Mouse (Mus musculus): Measurements from ENCODE around the gene Mat2a.
"Not testable (repeated sequence)": the region's sequence is repeated elsewhere in the genome, so short reads cannot be mapped to it uniquely, and the experiment has no call there.

Gene Mat2a

DNA sequence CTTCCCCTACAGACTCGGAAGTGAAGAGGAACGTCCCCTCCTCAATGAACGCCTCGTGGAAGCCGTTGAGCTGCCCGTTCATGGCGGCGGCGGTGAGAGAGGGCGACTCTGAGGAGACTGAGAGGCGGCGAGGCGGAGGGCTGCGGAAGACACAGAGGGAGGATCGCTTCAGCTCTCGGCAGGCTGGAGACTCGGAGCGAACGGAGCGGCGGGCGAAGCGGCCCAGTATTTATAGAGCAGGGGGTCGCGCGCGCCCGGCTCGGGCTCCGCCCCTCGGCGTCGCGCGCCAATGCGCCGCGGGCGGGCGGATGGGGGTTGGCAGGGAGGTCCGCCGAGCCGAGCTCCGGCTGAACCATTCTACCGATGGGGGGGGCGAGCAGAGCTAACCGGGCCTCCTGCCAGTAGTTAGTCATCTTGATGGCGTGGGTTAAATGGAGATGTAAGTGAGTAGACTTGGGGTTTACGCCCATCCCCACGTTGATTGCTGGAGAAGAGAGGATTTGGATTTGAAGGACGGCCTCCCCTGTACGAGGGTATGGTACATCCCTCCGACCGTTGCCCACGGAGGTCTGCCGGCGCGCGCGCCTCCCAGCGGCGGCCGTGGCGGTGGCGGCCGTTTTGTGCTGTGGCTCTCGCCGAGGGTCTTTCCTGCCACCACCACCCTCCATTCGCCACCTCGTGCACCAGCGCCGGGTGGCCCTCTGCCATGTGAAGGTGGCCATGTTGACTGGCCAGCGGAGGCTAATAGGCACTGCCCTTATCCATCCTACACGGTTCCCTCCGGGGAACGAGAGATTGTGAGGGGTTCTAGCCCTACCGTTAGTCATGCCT is at the start of gene Mat2a:
Mat2a (minus strand) TSS at position 204 of the 831 bp plus-strand sequence.
- peak; percentile 96 for DNase-seq

DNA sequence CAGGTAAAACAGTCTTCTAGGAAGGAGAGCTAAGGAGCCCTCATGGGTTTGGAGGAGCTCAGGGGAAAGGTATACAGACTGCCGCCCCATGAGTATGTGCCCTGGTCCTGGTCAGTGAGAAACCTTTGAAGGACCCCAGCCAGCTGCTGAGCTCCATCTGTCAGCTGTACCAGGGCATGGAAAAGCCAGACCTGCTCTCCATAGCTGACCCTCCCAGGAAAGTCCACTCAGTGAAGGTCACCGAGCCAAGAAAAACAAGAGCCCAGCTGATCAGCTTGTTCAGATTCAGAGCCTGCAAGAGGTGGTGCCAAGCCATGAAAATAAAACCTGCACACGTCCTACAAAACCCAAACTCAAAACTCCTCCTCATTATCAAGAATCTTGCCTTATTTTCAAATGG is 49.5 kb upstream of the Mat2a start:
- peak; percentile 57 for DNase-seq

DNA sequence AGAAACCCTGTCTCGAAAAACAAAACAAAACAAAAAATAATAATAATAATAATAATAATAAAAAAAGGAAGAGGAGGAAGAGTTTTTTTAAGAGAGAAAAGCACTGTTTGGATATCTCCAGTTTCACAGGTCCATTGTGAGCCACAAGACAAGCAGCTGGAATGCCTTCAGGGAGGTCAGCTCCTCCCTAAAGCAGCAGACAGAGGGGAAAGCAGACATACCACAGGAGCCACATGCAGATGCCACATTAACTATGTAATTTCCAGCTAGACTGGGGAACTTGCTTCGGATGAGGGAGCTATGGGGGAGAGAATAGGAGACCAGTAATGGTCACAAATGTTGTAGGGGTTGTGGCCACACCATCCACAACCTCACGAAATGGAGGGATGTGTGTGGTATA is 47.9 kb upstream of the Mat2a start:
- DNase-seq: no peak

DNA sequence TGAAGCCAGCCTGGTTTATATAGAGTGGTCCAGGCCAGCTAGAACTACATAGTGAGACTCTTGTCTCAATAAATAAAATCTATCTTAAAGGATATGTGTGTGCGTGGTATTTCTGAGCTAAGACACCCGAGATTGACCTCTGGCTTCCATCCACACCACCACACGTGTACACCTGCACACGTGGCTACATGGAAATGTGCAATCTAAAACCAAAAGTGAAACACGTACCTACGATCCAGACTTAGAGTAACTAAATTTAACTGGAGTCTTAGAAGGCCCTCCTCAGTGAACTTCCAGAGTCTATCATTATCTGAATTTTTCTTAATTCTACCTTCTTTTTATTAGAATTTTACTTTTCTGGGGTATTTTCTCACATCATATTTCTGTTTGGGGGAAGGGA is 46.9 kb upstream of the Mat2a start:
- no peak for DNase-seq

DNA sequence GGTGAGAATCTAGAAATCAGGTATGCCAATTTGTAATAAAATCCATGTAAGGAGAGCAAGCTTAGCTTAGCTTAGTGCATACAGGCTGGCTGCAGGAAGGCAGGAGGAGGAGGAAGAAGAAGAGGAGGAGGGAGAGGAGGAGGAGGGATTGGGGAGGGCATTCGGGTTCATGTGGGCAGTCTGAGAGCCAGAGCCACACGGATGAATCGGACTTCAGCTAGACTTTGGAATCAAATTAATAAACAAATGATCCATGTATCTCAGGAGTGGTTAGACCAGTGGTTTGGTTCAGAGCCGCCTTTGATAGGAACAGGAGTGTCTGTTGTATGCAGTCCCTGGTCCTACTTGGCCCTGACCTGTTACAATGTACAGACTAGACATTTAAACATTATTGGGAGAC is 45.5 kb upstream of the Mat2a start:
- DNase-seq: no peak

DNA sequence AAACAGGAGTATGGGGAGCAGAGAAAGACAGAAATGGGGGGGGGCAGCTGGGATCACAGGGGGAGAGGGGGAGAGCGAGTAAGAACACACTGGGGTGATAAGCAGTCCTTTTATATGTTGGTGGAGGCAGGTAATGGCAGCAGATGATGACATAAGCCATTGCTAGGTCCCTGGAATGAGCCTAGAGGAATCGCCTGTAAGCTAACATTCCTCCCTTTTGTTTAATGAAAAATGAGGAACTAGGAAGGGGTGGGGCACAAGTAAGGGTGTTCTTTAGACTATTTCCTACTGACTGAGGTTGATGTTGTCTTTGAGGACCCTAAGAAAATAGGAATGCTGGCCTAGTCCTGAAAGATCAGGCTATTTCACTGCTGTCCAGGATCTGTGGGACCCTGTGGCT is 42.8 kb upstream of the Mat2a start:
- no peak for DNase-seq

DNA sequence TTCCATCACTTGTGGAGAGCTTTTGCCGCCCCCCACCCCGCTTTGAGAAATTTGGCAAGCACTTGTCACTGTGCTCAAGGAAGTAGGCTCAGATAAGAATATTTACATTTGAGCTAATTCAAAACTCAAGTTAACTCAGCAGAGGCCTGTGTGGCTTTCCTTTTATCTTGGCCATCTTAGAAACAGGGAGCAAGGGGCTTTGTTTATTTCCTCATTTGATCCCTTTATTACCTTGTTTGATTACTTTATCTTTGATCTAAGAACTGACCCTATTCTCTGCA is 41.0 kb upstream of the Mat2a start:
- DNase-seq: no peak

DNA sequence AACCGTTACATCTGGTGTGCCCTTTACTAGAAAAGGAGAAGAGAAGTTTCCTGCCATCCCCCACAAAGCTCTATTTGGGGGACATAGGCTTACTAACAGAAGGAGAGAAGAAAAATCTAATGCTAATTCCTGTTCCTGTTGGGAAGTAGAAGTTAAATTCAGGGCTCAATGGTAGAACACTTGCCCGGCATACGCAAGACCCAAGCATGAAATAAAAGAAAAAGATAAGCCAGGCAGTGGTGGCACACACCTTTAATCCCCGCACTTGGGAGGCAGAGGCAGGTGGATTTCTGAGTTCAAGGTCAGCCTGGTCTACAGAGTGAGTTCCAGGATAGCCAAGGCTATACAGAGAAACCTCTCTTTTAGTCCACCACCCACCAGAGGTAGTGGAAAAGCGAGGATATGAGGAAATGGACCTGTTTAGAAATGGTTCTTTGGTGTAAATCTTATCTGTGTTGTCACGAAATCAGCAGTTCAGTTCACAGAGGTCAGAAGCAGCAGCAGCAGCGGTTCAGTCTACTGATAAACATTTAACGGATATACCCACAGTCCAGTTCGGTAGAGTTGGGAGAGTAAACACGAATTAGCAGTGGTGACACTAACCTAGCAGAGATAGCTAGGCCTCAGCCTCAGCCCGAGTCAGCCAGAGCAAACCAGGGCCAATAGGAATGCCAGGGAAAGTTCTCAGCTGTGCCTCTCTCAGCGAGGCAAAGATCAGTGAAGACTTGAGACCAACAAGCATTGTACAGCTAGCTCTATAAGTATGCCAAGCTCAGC is 40.5 kb upstream of the Mat2a start:
- DNase-seq: no peak

DNA sequence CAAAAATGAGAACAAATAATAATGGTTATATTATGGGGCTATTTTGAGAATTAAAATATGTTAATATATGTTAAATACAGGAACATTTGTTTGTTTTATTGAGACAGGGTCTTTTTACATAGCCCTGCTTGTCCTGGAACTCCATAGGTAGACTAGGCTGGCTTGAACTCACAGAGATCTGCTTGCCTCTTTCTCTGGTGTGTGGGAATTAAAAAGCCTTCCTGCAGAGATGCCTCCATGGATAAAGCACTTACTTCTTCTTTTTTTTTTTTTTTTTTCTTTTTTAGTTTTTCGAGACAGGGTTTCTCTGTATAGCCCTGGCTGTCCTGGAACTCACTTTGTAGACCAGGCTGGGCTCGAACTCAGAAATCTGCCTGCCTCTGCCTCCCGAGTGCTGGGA is 39.3 kb upstream of the Mat2a start:
- DNase-seq: not testable (repeated sequence)

DNA sequence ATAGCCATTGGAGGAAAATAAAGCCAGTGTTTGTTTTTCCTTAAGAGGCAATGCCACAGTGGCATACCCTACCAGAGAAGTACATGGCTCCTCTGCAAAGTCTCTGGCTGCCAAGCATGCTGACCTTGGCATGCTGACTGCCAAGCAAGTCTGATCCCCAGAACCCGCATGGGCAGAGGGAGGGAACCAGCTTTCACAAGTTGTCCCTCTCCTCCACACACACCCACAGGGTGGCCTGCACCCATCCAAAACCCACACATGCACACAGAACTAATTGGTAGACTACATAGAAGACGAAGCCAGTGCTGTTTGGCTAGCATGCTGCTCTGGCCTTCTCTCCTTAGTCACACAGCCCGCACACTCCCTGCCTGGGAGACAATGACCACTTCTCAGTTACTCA is 38.3 kb upstream of the Mat2a start:
- DNase-seq: peak; percentile 52

DNA sequence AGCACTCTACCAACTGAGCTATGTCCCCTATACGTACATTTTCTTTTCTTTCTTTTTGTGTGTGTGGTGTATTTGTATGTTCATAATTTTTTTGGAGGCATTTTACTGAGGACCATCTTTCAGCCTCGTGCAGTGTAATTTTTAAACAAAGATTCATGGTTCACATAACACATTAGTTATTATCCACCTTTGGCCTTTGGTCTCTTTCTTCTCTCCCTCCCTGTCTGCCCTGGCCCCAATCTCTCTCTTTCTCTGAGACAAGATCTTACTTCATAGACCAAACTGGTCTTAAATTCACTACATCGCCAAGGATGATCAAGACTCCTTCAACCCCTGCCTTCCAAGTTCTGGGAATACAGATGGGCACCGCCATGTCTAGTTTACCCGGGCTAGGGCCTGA is 37.5 kb upstream of the Mat2a start:
- no peak for DNase-seq

DNA sequence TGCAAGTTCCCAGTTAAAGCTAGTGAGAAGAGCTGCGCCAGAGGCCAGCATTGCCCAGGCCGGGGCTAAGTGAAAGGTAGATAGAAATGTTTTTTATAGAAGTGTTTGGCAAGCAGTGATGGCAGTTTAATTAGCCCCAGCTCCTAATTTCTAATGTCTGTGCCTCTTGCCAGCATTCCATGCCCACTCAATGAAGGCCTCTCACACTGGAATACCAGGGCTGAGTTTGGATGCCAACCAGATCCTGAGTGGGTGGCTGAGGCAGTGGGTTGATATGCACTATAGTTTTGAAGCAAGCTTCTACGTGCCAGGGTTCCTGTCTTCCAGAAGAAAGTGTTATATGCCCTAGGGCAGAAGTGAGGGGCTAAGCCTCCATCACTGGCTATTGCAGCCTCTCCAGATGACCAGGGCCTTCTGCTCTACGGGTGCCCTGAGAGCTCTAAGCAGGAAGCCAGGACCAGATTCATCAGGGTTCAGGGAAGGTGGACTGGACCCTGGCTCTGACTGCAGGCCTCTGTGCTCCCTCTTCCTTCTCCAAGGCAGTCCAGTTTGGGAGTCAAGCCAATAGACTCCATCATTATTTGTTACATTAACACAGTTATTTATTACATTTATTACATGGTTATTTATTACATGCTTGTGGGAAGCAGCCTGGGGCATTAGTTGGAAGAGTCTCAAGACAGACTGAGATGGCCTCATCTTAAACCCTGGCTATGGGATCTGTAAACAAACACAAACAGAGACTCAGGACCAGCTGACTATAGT is 36.0 kb upstream of the Mat2a start:
- peak; percentile 32 for DNase-seq

DNA sequence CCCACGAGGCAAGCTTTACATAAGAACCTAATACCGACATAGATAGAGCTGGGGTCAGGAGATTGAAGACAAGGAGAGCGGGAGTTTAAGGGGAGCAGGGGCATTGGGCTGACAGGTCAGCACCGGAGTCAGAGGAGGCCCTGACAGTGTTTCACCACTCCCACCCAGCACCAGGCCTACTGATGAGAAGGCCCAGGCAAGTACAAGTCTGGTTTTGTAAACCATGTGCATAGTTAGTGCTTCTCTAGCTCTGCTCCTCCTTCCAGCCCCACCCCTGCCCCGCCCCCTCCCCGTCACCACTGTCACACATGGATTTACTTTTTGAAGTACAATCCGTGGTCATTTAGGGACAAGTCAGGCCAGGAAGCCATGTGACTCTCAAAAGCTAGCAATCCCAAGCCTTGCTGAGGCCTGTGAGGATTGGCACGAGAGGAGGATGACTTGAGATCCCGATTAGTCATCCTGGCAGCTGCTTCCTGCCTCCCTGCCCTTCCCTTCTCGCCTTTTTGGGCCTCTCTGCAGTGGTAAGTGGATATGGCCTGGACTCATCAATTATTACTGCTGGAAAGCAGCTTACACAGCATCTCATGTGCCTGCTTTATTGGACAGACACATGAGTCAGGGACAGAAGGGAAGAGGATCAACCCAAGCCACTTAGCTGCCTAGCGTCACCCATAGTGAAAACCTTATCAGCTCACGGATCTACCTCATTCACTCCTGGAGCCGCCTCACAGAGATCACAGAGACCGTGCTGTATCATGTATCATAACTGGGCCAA is 34.1 kb upstream of the Mat2a start:
- DNase-seq: peak; percentile 65

DNA sequence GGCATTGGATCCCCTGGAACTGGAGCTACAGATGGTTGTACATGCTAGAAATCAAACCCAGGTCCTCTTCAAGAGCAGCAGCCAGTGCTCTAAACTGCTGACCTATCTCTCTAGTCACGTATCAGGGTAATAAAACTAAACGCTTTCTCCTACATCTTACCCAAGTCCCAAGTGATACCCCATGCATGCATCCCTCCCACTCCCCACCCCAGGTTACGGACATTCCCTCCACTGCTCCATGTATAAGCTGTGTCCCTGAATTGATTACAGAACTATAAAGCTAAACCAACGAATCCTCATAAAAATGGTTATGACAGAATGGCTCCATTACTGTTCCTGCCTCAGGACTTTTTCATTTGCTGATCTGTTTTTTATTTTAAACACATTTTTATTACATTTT is 26.8 kb upstream of the Mat2a start:
- no peak for DNase-seq

DNA sequence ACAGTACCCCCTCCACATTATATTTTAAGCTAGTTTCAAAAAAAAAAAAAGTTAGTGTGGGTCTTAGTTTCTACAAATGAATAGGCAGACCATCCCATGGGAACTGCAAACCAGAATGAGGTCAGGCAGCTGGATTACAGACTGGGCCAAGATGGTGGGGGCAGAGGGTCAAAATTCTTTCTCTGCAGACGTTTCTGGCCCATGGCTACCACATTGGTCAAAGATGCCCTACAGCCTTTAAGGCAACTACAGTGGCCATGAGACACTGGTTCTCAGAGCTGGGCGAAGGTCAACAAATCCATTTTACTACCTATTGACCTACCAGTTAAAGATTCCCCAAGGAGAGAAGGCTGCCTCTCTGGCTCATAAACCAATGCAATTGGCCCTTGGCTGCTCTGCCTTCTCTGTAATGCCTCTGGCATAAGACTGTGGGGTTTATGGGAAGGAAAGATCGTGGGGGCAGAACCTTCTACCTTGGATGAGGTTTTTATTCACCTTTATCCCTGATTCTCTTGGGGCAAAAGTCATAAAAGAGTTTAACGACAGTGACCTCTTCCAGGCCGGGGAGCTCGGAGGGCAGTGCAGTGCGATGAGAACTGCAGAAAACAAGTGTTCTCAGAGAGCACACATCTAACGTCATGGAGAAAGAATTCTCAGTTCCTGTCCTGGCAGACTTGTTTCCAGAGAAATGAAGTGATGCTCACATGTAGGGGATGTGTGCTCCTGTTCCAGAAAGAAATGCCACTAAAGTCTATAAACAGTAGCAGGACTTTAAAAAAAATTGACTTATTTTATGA is 26.2 kb upstream of the Mat2a start:
- DNase-seq: peak; percentile 65

DNA sequence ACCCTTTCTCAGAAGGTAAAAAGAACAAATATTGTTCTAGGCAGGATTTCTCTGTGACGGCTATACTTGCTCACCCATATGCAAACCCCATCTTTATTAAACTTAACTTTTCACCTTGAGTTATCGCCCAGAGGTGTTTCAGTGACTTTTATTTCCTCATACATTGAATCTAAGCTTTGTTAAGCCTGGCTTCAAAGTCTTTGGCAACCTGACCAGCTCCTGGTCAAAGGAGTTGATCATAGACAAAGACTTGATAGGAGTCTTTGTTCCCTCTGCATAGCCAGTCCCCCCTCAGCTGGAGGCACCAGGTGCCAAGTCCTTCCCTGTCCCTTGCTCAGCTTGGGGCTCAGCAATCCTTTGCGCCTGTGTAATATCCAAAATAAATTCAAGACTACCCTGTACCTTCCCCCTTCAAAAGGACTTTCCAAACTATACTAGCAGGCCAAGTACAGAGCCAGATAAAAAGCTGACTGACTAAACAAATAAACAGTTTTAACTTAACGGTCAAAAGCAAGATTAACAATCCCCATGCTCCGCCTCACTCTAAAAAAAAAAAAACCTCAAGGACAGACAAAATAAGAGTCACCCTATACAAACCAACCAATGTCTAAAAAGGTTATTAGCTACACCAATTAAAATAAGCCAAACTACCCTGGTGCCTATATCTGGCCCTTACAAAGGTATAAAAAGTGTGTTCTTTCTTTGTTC is 23.3 kb upstream of the Mat2a start:
- not testable (repeated sequence) for DNase-seq

DNA sequence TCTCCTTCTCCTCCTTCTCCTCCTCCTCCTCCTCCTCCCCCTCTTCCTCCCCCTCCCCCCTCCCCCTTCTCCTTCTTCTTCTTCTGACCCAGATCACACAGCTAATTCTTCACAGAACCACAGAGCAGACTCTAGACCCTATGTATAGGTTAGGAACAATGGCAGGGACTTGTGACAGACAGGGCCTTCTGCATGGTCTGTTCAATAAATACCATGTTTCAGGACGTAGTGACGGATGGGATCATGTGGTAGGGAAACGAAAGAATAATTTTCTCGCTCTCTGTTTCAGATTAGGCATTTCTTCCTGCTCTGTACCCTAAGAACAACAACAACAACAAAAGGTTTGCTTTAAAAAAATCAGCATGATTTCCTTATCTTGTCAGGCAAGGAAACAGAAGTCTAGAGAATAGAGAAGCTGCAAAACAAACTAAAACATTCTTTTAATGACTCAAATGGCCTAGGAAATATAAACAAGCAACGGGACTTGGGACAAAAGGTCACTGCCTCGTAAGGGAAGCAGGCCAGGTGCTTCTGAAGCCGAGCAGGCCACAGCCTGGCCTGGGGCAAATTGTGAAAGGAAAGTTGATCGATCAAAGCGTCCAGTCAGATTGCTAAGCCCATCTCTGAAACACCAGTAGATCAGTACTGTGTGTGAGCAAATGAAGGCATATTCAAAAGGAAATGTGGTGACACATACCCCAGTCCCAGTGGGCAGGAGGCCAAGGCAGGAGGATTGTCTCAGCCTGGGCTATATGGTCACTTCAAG is 20.9 kb upstream of the Mat2a start:
- DNase-seq: peak; percentile 39

DNA sequence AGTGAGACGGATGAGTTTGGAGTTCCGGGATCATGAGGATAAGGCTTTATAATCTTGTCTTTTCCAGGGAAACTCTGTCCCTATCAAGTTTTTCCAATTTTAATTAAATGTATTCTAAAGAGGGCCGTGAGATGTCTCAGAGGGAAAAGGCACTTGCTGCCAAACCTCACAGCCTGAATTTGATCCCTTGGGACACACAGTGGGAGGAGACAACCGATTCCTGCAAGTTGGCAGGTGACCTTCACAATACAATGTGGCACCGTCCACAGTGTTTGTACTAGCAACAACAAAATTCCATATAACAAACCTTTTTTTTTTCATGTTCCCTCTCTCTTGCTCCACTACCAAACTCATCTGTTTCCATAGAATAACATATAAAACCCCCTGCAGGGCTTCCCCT is 19.6 kb upstream of the Mat2a start:
- no peak for DNase-seq

DNA sequence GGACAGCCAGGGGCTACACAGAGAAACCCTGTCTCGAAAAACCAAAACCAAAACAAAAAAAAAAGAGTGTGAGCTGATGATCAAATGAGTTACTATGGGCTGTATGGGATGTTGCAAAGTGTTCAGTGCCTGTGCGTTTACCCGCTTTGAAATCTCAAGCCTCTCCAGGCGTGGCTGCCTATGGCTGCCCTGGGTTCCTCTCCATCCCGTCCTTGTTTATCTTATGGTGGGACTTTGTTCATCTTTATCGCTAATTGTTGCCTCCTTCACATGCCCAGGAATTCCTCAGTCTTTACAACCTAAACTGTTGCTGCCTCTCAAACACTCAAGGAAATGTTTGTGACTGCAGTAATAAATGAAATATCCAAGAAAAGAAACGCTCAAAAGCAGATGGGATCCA is 19.1 kb upstream of the Mat2a start:
- no peak for DNase-seq

DNA sequence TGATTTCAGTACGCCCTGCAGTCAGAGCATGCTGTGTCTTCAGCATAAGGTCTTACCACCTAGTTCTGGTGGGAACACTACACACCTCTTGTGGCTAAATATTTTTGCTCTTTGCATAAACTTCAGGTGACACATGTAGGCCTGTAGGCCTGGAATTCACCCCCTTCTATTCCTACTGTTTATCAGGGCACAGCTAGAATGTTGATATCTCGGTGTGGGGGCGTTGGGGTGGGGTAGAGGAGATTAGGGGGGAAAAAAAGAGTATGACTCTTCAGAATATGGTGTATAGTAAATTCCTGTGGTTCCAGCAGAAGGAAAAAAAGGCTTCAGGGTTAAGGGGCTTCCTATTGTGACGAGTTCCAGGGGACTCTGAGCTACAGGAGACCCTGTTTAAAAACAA is 17.2 kb upstream of the Mat2a start:
- no peak for DNase-seq

Data from kidney, postnatal 14 days (tissue).